In genomic region chr5:23711671-23712129, GRCm38 (mm10) we compare ENCODE assay signal across 8 mouse cellular contexts. TPM values are rescaled to one million over a fixed set of nuclear protein-coding genes. Genes with fewer than 3 reads are reported as not detected.
DNase-seq lines count a peak whose midpoint lies in the region; ATAC-seq and TF ChIP-seq lines count a peak whose summit lies in the region.
"Not testable (repeated sequence)": the region's sequence is repeated elsewhere in the genome, so short reads cannot be mapped to it uniquely, and the experiment has no call there.

No protein-coding gene starts in this region.

- H3K27me3 ChIP-seq in embryonic facial prominence, embryonic 11.5 days (ENCODE audit: control insufficient read depth, insufficient read depth, low read length); intestine, postnatal 0 days (replicated peaks; ENCODE audit: control insufficient read depth, insufficient read depth, low read length); lung, embryonic 16.5 days (ENCODE audit: control insufficient read depth, insufficient read depth, low read depth, low read length); neural tube, embryonic 14.5 days (ENCODE audit: control insufficient read depth, insufficient read depth, low read length): not testable (repeated sequence)

- ATAC-seq in embryonic facial prominence, embryonic 11.5 days (replicated peaks; ENCODE audit: insufficient number of reproducible peaks, low FRiP score, low TSS enrichment, low read depth): 0 out of 2 replicates have a peak, but pooled peaks have one; percentile 11
- not testable (repeated sequence) for ATAC-seq in intestine, postnatal 0 days; lung, embryonic 16.5 days (ENCODE audit: low read depth)
- peak; percentile 50 for ATAC-seq in neural tube, embryonic 14.5 days (ENCODE audit: low read depth)

- H3K9me3 ChIP-seq in embryonic facial prominence, embryonic 11.5 days (replicated peaks; ENCODE audit: control insufficient read depth, low read length): peaks cover 14% of the 10 kb centered on the region
- H3K9me3 ChIP-seq in intestine, postnatal 0 days (ENCODE audit: control insufficient read depth); neural tube, embryonic 14.5 days (ENCODE audit: control insufficient read depth, low read length): not testable (repeated sequence)
- peaks cover 22% of the 10 kb centered on the region for H3K9me3 ChIP-seq in lung, embryonic 16.5 days (ENCODE audit: control insufficient read depth, low read length)

- not testable (repeated sequence) for H3K27ac ChIP-seq in embryonic facial prominence, embryonic 11.5 days (replicated peaks; ENCODE audit: low read depth, low read length); intestine, postnatal 0 days (ENCODE audit: low read depth, low read length)
- peak overlapping the region; percentile 72 for H3K27ac ChIP-seq in lung, embryonic 16.5 days (ENCODE audit: low read length)
- H3K27ac ChIP-seq in neural tube, embryonic 14.5 days (ENCODE audit: low read depth, low read length): peak overlapping the region; percentile 4; the same call in 1 of the 2 replicates

- peaks cover 24% of the 10 kb centered on the region for H3K36me3 ChIP-seq in embryonic facial prominence, embryonic 11.5 days (replicated peaks; ENCODE audit: control insufficient read depth, insufficient read depth, low read depth, low read length)
- H3K36me3 ChIP-seq in intestine, postnatal 0 days (ENCODE audit: control insufficient read depth, insufficient read depth): peaks cover 21% of the 10 kb centered on the region; the same call in 1 of the 2 replicates
- H3K36me3 ChIP-seq in lung, embryonic 16.5 days (ENCODE audit: control insufficient read depth, insufficient read depth, low read length): peaks cover 35% of the 10 kb centered on the region
- H3K36me3 ChIP-seq in neural tube, embryonic 14.5 days (ENCODE audit: control insufficient read depth, insufficient read depth, low read length): not testable (repeated sequence)

- peak; percentile 52 for TF ChIP-seq CTCF in intestine, postnatal 0 days (IDR thresholded peaks at IDR 0.05; ENCODE audit: low read depth)

- not testable (repeated sequence) for H3K4me1 ChIP-seq in embryonic facial prominence, embryonic 11.5 days (ENCODE audit: control insufficient read depth, insufficient read depth, low read length); intestine, postnatal 0 days (replicated peaks; ENCODE audit: control insufficient read depth, insufficient read depth, low read length); lung, embryonic 16.5 days (replicated peaks; ENCODE audit: control insufficient read depth, insufficient read depth, low read length); neural tube, embryonic 14.5 days (ENCODE audit: control insufficient read depth, insufficient read depth, low read length)

- peak overlapping the region; percentile 66 for H3K4me3 ChIP-seq in embryonic facial prominence, embryonic 11.5 days (ENCODE audit: low read depth, low read length)
- H3K4me3 ChIP-seq in intestine, postnatal 0 days (ENCODE audit: low read depth, low read length): peak overlapping the region; percentile 53
- H3K4me3 ChIP-seq in lung, embryonic 16.5 days (ENCODE audit: low read length): peak overlapping the region; percentile 83
- peak overlapping the region; percentile 64 for H3K4me3 ChIP-seq in neural tube, embryonic 14.5 days (ENCODE audit: low read depth, low read length)

- peak overlapping the region; percentile 32 for H3K4me2 ChIP-seq in embryonic facial prominence, embryonic 11.5 days (ENCODE audit: low read depth, low read length)
- peak overlapping the region; percentile 81 for H3K4me2 ChIP-seq in intestine, postnatal 0 days (replicated peaks; ENCODE audit: low read depth)
- peak overlapping the region; percentile 74 for H3K4me2 ChIP-seq in lung, embryonic 16.5 days (ENCODE audit: low read depth, low read length)
- H3K4me2 ChIP-seq in neural tube, embryonic 14.5 days (ENCODE audit: low read depth, low read length): peak overlapping the region; percentile 68

- 68% methylated on average over 6 of the region's 6 CpGs for WGBS in embryonic facial prominence, embryonic 11.5 days
- WGBS in intestine, postnatal 0 days: 38% methylated on average over 6 of the region's 6 CpGs
- 43% methylated on average over 6 of the region's 6 CpGs for WGBS in lung, embryonic 16.5 days
- WGBS in neural tube, embryonic 14.5 days: 51% methylated on average over 6 of the region's 6 CpGs

- peak; percentile 60 for DNase-seq in ZHBTc4 (ENCODE audit: low read depth, low spot score)
- not testable (repeated sequence) for DNase-seq in embryonic facial prominence, embryonic 11.5 days (ENCODE audit: low spot score)
- peak; percentile 13 for DNase-seq in heart, adult 8-10 months (ENCODE audit: low spot score)
- peak; percentile 14 for DNase-seq in left cerebral cortex, adult 11 months (ENCODE audit: low spot score)
- DNase-seq in thymus, postnatal 4 days: peak; percentile 20

- peak overlapping the region; percentile 73 for H3K9ac ChIP-seq in embryonic facial prominence, embryonic 11.5 days (replicated peaks; ENCODE audit: low read length)
- H3K9ac ChIP-seq in intestine, postnatal 0 days (ENCODE audit: low read depth, low read length): peak overlapping the region; percentile 35
- peak overlapping the region; percentile 85 for H3K9ac ChIP-seq in lung, embryonic 16.5 days (ENCODE audit: low read length)
- H3K9ac ChIP-seq in neural tube, embryonic 14.5 days (replicated peaks; ENCODE audit: low read depth, low read length): peak overlapping the region; percentile 58; the same call in 1 of the 2 replicates

RNA-seq across cellular contexts. Expression of gene Srpk2, which starts 27.3 kb away (rescaled TPM):
- polyA plus RNA-seq in embryonic facial prominence, embryonic 11.5 days (2014; fragmentation: Nextera tagmentation; extraction: Ambion mirVana): 53.9 and 54.6 TPM in 2 replicates
- total RNA-seq in heart, adult 8-10 months (2022): 10 to 100 TPM; 41.1 to 48.5 (median 42.5) TPM
- 21.3 and 28.5 TPM in 2 replicates for polyA plus RNA-seq in intestine, postnatal 0 days (2015; fragmentation: Nextera tagmentation; extraction: Ambion mirVana)
- 43.7 and 45.7 TPM in 2 replicates for polyA plus RNA-seq in lung, embryonic 16.5 days (2015; fragmentation: Nextera tagmentation; extraction: Ambion mirVana)
- 118 and 124 TPM in 2 replicates for polyA plus RNA-seq in neural tube, embryonic 14.5 days (2014; fragmentation: Nextera tagmentation; extraction: Ambion mirVana)

Comparison
In these comparisons a context has a peak if more than half of its experiments do, and no peak if none do; other contexts are left out.
1. H3K9ac ChIP-seq: peak in every context shown above with its lines; median percentile 85 in lung, embryonic 16.5 days; 73 in embryonic facial prominence, embryonic 11.5 days; 58 in neural tube, embryonic 14.5 days; 35 in intestine, postnatal 0 days.